Comparison of ENCODE assay signal across 9 mouse cellular contexts in genomic region chr5:29293194-29293593, GRCm38 (mm10).
DNase-seq lines count a peak whose midpoint lies in the region; ATAC-seq and TF ChIP-seq lines count a peak whose summit lies in the region.
"Had no signal": no experiment of that assay in that cellular context is flagged by ENCODE, and none has a peak within 500 bp of the region (broad histone marks: within the 10 kb centered on the region; RNA-seq: fewer than 3 reads in every experiment).

No protein-coding gene starts in this region.

- H3K4me1 ChIP-seq in heart, embryonic 12.5 days (replicated peaks): no peaks in the 10 kb centered on the region
- H3K4me1 ChIP-seq in ES-Bruce4 (ENCODE audit: control insufficient read depth, insufficient read depth, low read length): no peaks in the 10 kb centered on the region
- H3K4me1 ChIP-seq: limb, embryonic 13.5 days had no signal

- no peak overlapping the region for H3K4me2 ChIP-seq in heart, embryonic 12.5 days
- H3K4me2 ChIP-seq: limb, embryonic 13.5 days had no signal

- H3K27me3 ChIP-seq in heart, embryonic 12.5 days (replicated peaks): no peaks in the 10 kb centered on the region
- no peaks in the 10 kb centered on the region for H3K27me3 ChIP-seq in ES-Bruce4 (ENCODE audit: control insufficient read depth, insufficient read depth, low read length, poor library complexity, severe bottlenecking)
- H3K27me3 ChIP-seq: limb, embryonic 13.5 days had no signal

- TF ChIP-seq CTCF in ES-Bruce4 (IDR thresholded peaks at IDR 0.05; ENCODE audit: low read depth, low read length): peak; percentile 80
- peak; percentile 99 for TF ChIP-seq CTCF in layer of hippocampus, adult 2 months (conservative IDR thresholded peaks at IDR 0.05)

- WGBS in heart, embryonic 12.5 days: 20% methylated on average over 2 of the region's 2 CpGs

- no peak for ATAC-seq in heart, embryonic 12.5 days (ENCODE audit: insufficient number of reproducible peaks, low FRiP score)
- ATAC-seq in frontal cortex, adult (ENCODE audit: low TSS enrichment): peak; percentile 79

- no peak for TF ChIP-seq EP300 in ES-Bruce4 (IDR thresholded peaks at IDR 0.05; ENCODE audit: insufficient read depth, low read depth, low read length)

- no peak overlapping the region for H3K9ac ChIP-seq in heart, embryonic 12.5 days
- no peak overlapping the region for H3K9ac ChIP-seq in ES-Bruce4 (ENCODE audit: low read depth, poor library complexity, severe bottlenecking)
- H3K9ac ChIP-seq: limb, embryonic 13.5 days had no signal

- H3K27ac ChIP-seq in heart, embryonic 12.5 days (ENCODE audit: poor library complexity, severe bottlenecking): no peak overlapping the region
- H3K27ac ChIP-seq in ES-Bruce4 (ENCODE audit: insufficient read depth, low read length): no peak overlapping the region
- no peak overlapping the region for H3K27ac ChIP-seq in layer of hippocampus, adult 2 months
- H3K27ac ChIP-seq: limb, embryonic 13.5 days had no signal

- no peaks in the 10 kb centered on the region for H3K9me3 ChIP-seq in heart, embryonic 12.5 days (replicated peaks)
- no peaks in the 10 kb centered on the region for H3K9me3 ChIP-seq in ES-Bruce4 (replicated peaks; ENCODE audit: control insufficient read depth, insufficient read depth, low read length, poor library complexity, severe bottlenecking)
- H3K9me3 ChIP-seq: limb, embryonic 13.5 days had no signal

- H3K36me3 ChIP-seq in heart, embryonic 12.5 days: no peaks in the 10 kb centered on the region
- no peaks in the 10 kb centered on the region; the same call in 1 of the 2 replicates for H3K36me3 ChIP-seq in ES-Bruce4 (ENCODE audit: control insufficient read depth, insufficient read depth, low read length, poor library complexity, severe bottlenecking)
- H3K36me3 ChIP-seq: limb, embryonic 13.5 days had no signal

- peak; percentile 30 to 73 for DNase-seq in heart, adult 18-20 months
- peak; percentile 54 for DNase-seq in c-Kit-positive CD71-positive TER-119-positive erythroid progenitor cells, embryonic 14.5 days (ENCODE audit: low spot score)
- DNase-seq in layer of hippocampus, adult 2 months (ENCODE audit: low spot score in 2 of 2): peak; percentile 34 to 72
- DNase-seq in lung, postnatal 4 days: peak; percentile 41 to 70
- peak; percentile 57 to 78 for DNase-seq in spleen, postnatal 4 days (ENCODE audit: low spot score in 2 of 2)

- H3K4me3 ChIP-seq in heart, embryonic 12.5 days: no peak overlapping the region
- H3K4me3 ChIP-seq in ES-Bruce4 (ENCODE audit: low read depth, low read length): no peak overlapping the region
- H3K4me3 ChIP-seq in layer of hippocampus, adult 2 months: no peak overlapping the region
- H3K4me3 ChIP-seq: limb, embryonic 13.5 days had no signal

- no peak for TF ChIP-seq POLR2A in ES-Bruce4 (IDR thresholded peaks at IDR 0.05; ENCODE audit: insufficient read depth, low read length)
